9 mouse cellular contexts compared by ENCODE assay signal in the genomic region with DNA sequence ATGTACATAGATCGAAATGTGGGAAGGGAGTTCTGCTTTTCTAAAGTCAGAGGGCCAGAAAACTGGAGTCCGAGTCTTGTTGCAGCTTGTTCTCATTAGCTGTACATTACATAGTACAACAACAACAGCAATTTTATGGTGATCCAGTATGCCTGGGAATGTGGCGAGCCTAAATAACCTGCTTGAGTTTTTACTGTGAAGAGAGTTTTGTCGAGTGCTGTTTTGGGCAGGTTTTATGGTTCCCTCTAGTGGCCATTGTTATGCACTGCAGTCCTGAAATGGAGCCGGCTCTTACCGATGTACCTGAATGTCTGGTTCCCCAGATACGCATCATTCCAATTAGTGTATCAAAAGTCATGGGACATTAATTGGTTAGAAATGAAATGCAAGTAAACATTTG.
DNase-seq lines count a peak whose midpoint lies in the region; ATAC-seq and TF ChIP-seq lines count a peak whose summit lies in the region.
"Had no signal": no experiment of that assay in that cellular context is flagged by ENCODE, and none has a peak within 500 bp of the region (broad histone marks: within the 10 kb centered on the region; RNA-seq: fewer than 3 reads in every experiment).

No protein-coding gene starts in this region.

- intact Hi-C loops in left cerebral cortex, postnatal 36 days (cut with DNase I): loop anchor here (1.0 to 10.0 kb wide), 3 partner anchors 555 to 683 kb away; no protein-coding TSS in a partner anchor

- WGBS in embryonic facial prominence, embryonic 14.5 days: 7% methylated on average over 7 of the region's 7 CpGs

- H3K4me2 ChIP-seq in embryonic facial prominence, embryonic 14.5 days (ENCODE audit: low read depth, low read length): no peak overlapping the region; the same call in 1 of the 2 replicates
- H3K4me2 ChIP-seq: liver, embryonic 13.5 days had no signal

- peaks cover 15% of the 10 kb centered on the region for H3K4me1 ChIP-seq in embryonic facial prominence, embryonic 14.5 days (ENCODE audit: control insufficient read depth, insufficient read depth, low read length)
- H3K4me1 ChIP-seq: liver, embryonic 13.5 days had no signal

- no peak for TF ChIP-seq POLR2A in brain, embryonic 14.5 days (IDR thresholded peaks at IDR 0.05; ENCODE audit: borderline replicate concordance, extremely low read depth, insufficient read depth, insufficient read length, poor library complexity, severe bottlenecking)

- H3K4me3 ChIP-seq in embryonic facial prominence, embryonic 14.5 days (ENCODE audit: low read depth, low read length): no peak overlapping the region
- H3K4me3 ChIP-seq: liver, embryonic 13.5 days had no signal

- H3K27ac ChIP-seq in embryonic facial prominence, embryonic 14.5 days (replicated peaks; ENCODE audit: low read depth, low read length): no peak overlapping the region
- H3K27ac ChIP-seq: liver, embryonic 13.5 days had no signal

- no peaks in the 10 kb centered on the region for H3K9me3 ChIP-seq in embryonic facial prominence, embryonic 14.5 days (ENCODE audit: control insufficient read depth, low read length)
- H3K9me3 ChIP-seq: liver, embryonic 13.5 days had no signal

- H3K27me3 ChIP-seq in embryonic facial prominence, embryonic 14.5 days (replicated peaks; ENCODE audit: control insufficient read depth, insufficient read depth, low read length): no peaks in the 10 kb centered on the region

- peak; percentile 86; the same call in 1 of the 2 replicates for TF ChIP-seq CTCF in brain, embryonic 14.5 days (IDR thresholded peaks at IDR 0.05; ENCODE audit: borderline replicate concordance, extremely low read depth, insufficient read depth, insufficient read length)

- ATAC-seq in embryonic facial prominence, embryonic 14.5 days (ENCODE audit: low read depth): peak; percentile 65
- ATAC-seq in erythroblast, adult 5-6 weeks (replicated peaks; ENCODE audit: low FRiP score, poor library complexity, severe bottlenecking): no peak; the same call in 1 of the 2 replicates

- H3K9ac ChIP-seq in embryonic facial prominence, embryonic 14.5 days (ENCODE audit: low read depth, low read length): no peak overlapping the region
- H3K9ac ChIP-seq: liver, embryonic 13.5 days had no signal

- peak; percentile 69 for DNase-seq in 416B (ENCODE audit: low read depth)
- peak; percentile 70 for DNase-seq in CD4-positive helper T cell, adult 2 months (ENCODE audit: low read depth, low spot score)
- peak; percentile 84 for DNase-seq in brain, embryonic 14.5 days (ENCODE audit: low read depth)
- DNase-seq in embryonic facial prominence, embryonic 14.5 days (ENCODE audit: low spot score): peak; percentile 91
- peak; percentile 67 for DNase-seq in kidney, adult 18-20 months
- peak; percentile 53 to 61 for DNase-seq in left cerebral cortex, postnatal 36 days (ENCODE audit: low spot score in 2 of 2)
- DNase-seq in retina, postnatal 1 day: peak; percentile 74
- DNase-seq: liver, embryonic 13.5 days had no signal

- no peaks in the 10 kb centered on the region for H3K36me3 ChIP-seq in embryonic facial prominence, embryonic 14.5 days (ENCODE audit: control insufficient read depth, insufficient read depth, low read length)
- H3K36me3 ChIP-seq: liver, embryonic 13.5 days had no signal
